Mouse (Mus musculus) left cerebral cortex, postnatal 14 days (tissue): ENCODE measurements at regions not wholly inside any gene's neighbourhood (a gene's known extent, or its start where the extent isn't known, plus 50 kb on each side); places are given as distances from the start of the nearest gene placed in this dataset.

Experiments used
- DNase-seq, 2 experiments: peaks; one replicate each; pipeline ENCODE4 v3.0.0; 2021 to 2022; ENCODE audit warnings: low spot score in 2 of 2, mixed read lengths in 1 of 2
- intact Hi-C: fragments of 180-260 bp; cut with DNase I; formaldehyde crosslinking; loops from one replicate; pipeline ENCODE4 v1.15.1; 2025

- no peak for DNase-seq
- intact Hi-C loops = no loop called here
These were observed 532.1 kb downstream of the 9430069I07Rik start for GRCm38 (mm10) chr15:33825435-33826088.

- DNase-seq = no peak
- intact Hi-C loops = no loop called here
These were observed 532.8 kb downstream of the 9430069I07Rik start for GRCm38 (mm10) chr15:33824826-33825225.

- intact Hi-C loops = no loop called here
- DNase-seq = peak; percentile 1 to 9
These were observed 576.7 kb downstream of the 9430069I07Rik start for GRCm38 (mm10) chr15:33780960-33781359.

GRCm38 (mm10) chr15:33759496-33759895 is 598.2 kb downstream of the 9430069I07Rik start:
- intact Hi-C loops = no loop called here
- DNase-seq = no peak

GRCm38 (mm10) chr15:33758771-33759170 is 598.9 kb downstream of the 9430069I07Rik start:
- DNase-seq = no peak
- intact Hi-C loops = no loop called here
